Mouse (Mus musculus): ENCODE measurements at regions not wholly inside any gene's neighbourhood (a gene's known extent, or its start where the extent isn't known, plus 50 kb on each side); places are given as distances from the start of the nearest gene placed in this dataset.

DNA sequence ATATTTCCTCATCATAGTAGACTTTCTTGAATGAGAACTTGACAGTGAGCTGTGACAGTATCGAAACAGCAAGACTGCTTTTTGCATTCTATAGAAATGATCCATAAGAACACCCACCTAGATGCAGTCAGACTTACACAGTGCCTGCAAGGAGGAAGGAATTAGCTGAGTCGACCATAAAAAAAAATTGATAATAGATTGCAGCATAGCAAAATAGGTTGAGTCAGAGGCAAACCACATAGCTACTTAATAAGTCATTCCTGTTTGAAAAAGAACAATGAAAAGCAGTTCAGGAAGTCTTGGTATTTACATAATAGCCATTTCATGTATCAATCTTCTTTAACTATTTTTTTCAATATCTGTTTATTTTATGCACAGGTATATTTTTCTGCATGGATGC lies 591.9 kb upstream of the C030005K15Rik start:
- H3K4me1 ChIP-seq (ENCODE audit: control insufficient read depth, insufficient read depth, low read length) = no peaks in the 10 kb centered on the region
- no peak overlapping the region for H3K4me2 ChIP-seq (ENCODE audit: low read depth, low read length)
- H3K9me3 ChIP-seq (ENCODE audit: control insufficient read depth, low read length) = no peaks in the 10 kb centered on the region
- H3K4me3 ChIP-seq (ENCODE audit: low read length) = no peak overlapping the region
- no peak for ATAC-seq
- no peaks in the 10 kb centered on the region for H3K36me3 ChIP-seq (ENCODE audit: control insufficient read depth, insufficient read depth, low read length)
- H3K9ac ChIP-seq (ENCODE audit: low read depth, low read length) = no peak overlapping the region
- no peak overlapping the region for H3K27ac ChIP-seq (ENCODE audit: low read length)
- no peaks in the 10 kb centered on the region for H3K27me3 ChIP-seq (replicated peaks; ENCODE audit: control insufficient read depth, insufficient read depth, low read length)
- 76% methylated on average over 2 of the region's 2 CpGs for WGBS

DNA sequence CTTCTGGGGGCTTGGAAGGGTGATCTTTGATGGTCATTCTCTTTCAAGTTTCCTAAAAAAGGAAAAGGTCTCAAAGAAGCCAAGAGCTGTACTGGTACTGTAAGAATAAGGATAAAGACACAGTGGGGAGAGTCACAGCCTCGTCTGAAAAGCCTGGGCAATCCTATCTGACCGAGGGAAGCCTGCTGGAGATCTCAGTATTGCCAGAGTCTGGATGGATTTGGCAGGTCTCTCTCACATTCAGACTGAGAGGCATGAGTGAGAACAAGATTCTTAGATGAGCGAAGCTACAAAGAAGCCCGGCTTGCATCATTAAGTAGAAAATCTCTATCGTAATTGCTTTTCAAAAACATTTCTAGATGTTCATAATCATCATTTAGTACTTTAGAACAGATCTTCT lies 590.4 kb upstream of the Atp2b1 start:
- Histone ChIP-seq H3K4me2 (ENCODE audit: low read depth, low read length) (no peak overlapping the region), H3K27me3 (replicated peaks; ENCODE audit: control insufficient read depth, insufficient read depth, low read length) (no peaks in the 10 kb centered on the region), H3K36me3 (ENCODE audit: control insufficient read depth, insufficient read depth, low read length) (no peaks in the 10 kb centered on the region), H3K9ac (ENCODE audit: low read depth, low read length) (no peak overlapping the region), H3K4me3 (ENCODE audit: low read length) (no peak overlapping the region), H3K27ac (ENCODE audit: low read length) (no peak overlapping the region), H3K9me3 (ENCODE audit: control insufficient read depth, low read length) (no peaks in the 10 kb centered on the region), H3K4me1 (ENCODE audit: control insufficient read depth, insufficient read depth, low read length) (no peaks in the 10 kb centered on the region)
- 90% methylated on average over 5 of the region's 5 CpGs for WGBS
- no peak for ATAC-seq

DNA sequence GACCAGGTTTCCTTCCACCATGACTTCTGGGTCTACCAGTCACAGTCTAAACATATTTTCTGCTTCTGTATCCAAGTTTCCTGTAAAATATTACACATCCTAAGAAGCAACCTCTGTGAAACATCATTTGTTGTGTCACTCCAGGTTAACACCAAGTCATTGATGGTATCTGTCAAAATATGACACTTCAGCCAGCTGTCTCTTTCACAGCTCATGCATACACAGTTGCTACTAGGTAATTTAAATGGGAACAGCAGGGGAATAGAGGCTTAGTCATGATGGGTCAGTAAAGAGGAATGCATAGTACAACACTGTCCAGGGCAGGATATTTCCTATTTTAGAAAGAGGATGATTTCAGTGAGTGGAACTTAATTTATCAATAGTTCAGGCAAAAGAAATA lies 589.6 kb upstream of the Atp2b1 start:
- no peak overlapping the region for H3K27ac ChIP-seq (ENCODE audit: low read length)
- H3K9ac ChIP-seq (ENCODE audit: low read depth, low read length) = no peak overlapping the region
- H3K9me3 ChIP-seq (ENCODE audit: control insufficient read depth, low read length) = no peaks in the 10 kb centered on the region
- H3K4me1 ChIP-seq (ENCODE audit: control insufficient read depth, insufficient read depth, low read length) = no peaks in the 10 kb centered on the region
- no peak overlapping the region for H3K4me2 ChIP-seq (ENCODE audit: low read depth, low read length)
- no peaks in the 10 kb centered on the region for H3K27me3 ChIP-seq (replicated peaks; ENCODE audit: control insufficient read depth, insufficient read depth, low read length)
- no peaks in the 10 kb centered on the region for H3K36me3 ChIP-seq (ENCODE audit: control insufficient read depth, insufficient read depth, low read length)
- ATAC-seq = no peak
- H3K4me3 ChIP-seq (ENCODE audit: low read length) = no peak overlapping the region

DNA sequence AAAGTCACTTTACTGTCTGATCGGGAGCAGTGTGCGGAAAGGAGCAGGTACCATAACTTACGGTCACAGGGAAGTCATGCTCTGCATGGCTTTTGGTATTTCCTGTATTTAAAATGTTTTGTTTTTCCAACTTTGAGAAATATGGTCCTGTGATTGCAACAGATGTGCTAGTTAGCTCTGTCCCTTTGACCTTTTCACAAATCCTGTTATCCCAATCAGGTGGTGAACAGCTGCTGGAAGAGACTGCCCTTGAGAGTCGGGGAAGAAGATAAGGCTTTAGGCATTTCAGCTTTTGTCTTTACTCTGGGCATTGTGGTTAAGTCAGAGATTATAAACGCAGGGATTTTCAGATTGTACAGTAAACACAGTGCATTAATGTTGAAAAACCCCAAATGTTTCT lies 588.5 kb upstream of the Atp2b1 start:
- 61% methylated on average over 5 of the region's 5 CpGs for WGBS
- ATAC-seq = no peak
- no peak overlapping the region for H3K4me2 ChIP-seq (ENCODE audit: low read depth, low read length)
- H3K27me3 ChIP-seq (replicated peaks; ENCODE audit: control insufficient read depth, insufficient read depth, low read length) = no peaks in the 10 kb centered on the region
- no peaks in the 10 kb centered on the region for H3K4me1 ChIP-seq (ENCODE audit: control insufficient read depth, insufficient read depth, low read length)
- H3K36me3 ChIP-seq (ENCODE audit: control insufficient read depth, insufficient read depth, low read length) = no peaks in the 10 kb centered on the region
- no peaks in the 10 kb centered on the region for H3K9me3 ChIP-seq (ENCODE audit: control insufficient read depth, low read length)
- no peak overlapping the region for H3K4me3 ChIP-seq (ENCODE audit: low read length)
- no peak overlapping the region for H3K27ac ChIP-seq (ENCODE audit: low read length)
- no peak overlapping the region for H3K9ac ChIP-seq (ENCODE audit: low read depth, low read length)

DNA sequence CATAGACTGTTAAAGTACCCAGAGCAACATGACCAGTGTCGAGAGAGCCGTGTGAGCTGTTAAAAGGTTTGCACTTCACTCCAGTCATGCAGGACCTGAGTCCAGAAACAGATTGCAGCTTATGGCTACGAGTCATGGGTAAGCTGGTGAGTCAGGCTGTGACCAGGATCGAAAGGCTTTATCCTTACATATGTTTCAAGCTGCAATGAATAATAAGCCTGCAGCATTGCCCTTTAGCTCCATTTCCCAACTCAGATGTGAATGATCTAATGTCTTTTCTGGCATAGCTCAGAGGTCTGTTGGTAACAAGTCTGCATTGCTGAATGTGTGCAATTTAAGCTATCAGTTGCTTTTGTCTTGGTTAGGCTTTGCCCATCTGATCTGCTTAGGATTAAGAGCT lies 581.5 kb upstream of the Atp2b1 start:
- 72% methylated on average over 4 of the region's 4 CpGs for WGBS
- H3K4me3 ChIP-seq (ENCODE audit: low read length) = no peak overlapping the region
- H3K27ac ChIP-seq (ENCODE audit: low read length) = no peak overlapping the region
- no peak for ATAC-seq
- no peak overlapping the region for H3K9ac ChIP-seq (ENCODE audit: low read depth, low read length)
- no peak overlapping the region for H3K4me2 ChIP-seq (ENCODE audit: low read depth, low read length)
- H3K27me3 ChIP-seq (replicated peaks; ENCODE audit: control insufficient read depth, insufficient read depth, low read length) = no peaks in the 10 kb centered on the region
- H3K36me3 ChIP-seq (ENCODE audit: control insufficient read depth, insufficient read depth, low read length) = no peaks in the 10 kb centered on the region
- no peaks in the 10 kb centered on the region for H3K4me1 ChIP-seq (ENCODE audit: control insufficient read depth, insufficient read depth, low read length)
- no peaks in the 10 kb centered on the region for H3K9me3 ChIP-seq (ENCODE audit: control insufficient read depth, low read length)

DNA sequence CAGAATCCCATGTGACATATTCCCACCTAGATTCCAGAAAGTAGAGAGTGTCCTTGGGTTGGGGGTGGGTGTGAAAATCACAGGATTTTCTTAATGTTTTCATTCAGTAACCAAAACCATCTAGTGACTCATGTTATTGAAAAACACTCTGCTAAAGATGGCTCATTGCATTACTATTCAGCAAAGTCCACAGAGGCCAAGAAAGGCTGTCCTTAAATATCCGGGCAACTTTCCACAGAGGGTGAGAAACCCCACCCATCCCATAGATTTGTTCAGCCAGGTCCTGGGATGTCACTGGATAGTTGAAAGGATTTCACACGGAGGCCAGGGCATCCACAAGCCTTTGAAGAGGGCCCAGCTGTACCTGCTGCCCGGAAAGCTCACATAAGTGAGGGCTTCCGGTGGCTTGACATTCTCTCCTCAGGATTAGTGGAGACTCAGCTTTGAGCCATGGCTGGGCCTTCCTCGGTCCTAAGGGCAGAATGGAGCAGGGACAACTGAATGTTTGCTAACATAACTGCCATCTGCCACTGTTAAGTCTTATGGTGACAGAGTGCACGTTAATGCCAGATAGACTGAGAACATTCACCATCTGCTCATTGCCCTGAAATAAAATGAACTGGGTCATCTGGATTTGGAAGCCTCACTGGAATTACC lies 580.7 kb upstream of the Atp2b1 start:
- no peak overlapping the region for H3K27ac ChIP-seq (ENCODE audit: low read length)
- H3K9ac ChIP-seq (ENCODE audit: low read depth, low read length) = no peak overlapping the region
- no peak overlapping the region for H3K4me3 ChIP-seq (ENCODE audit: low read length)
- no peak for ATAC-seq
- no peaks in the 10 kb centered on the region for H3K9me3 ChIP-seq (ENCODE audit: control insufficient read depth, low read length)
- WGBS = 65% methylated on average over 6 of the region's 6 CpGs
- no peak overlapping the region for H3K4me2 ChIP-seq (ENCODE audit: low read depth, low read length)
- H3K27me3 ChIP-seq (replicated peaks; ENCODE audit: control insufficient read depth, insufficient read depth, low read length) = no peaks in the 10 kb centered on the region
- no peaks in the 10 kb centered on the region for H3K4me1 ChIP-seq (ENCODE audit: control insufficient read depth, insufficient read depth, low read length)
- H3K36me3 ChIP-seq (ENCODE audit: control insufficient read depth, insufficient read depth, low read length) = no peaks in the 10 kb centered on the region

DNA sequence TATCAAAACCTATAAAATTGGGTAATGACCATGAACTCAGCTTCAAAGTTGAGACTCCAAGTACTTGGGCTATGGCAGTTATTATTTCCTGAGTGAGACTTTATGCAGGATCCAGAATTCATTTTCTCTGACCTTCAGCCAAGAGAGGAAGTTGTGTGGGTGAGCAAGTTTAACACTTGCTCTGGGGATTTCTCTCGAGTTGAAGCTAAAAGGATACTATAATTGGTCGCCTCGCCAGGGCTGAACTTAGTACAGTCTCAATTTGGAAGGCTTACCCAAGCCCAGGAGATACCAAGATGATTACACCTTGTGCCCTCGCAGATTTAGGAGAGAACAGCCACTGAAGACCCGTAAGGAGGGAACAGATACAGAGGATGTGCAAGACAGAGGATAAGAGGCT lies 570.4 kb upstream of the Atp2b1 start:
- Histone ChIP-seq H3K27me3 (replicated peaks; ENCODE audit: control insufficient read depth, insufficient read depth, low read length) (no peaks in the 10 kb centered on the region), H3K4me3 (ENCODE audit: low read length) (no peak overlapping the region), H3K4me2 (ENCODE audit: low read depth, low read length) (no peak overlapping the region), H3K9ac (ENCODE audit: low read depth, low read length) (no peak overlapping the region), H3K36me3 (ENCODE audit: control insufficient read depth, insufficient read depth, low read length) (no peaks in the 10 kb centered on the region), H3K4me1 (ENCODE audit: control insufficient read depth, insufficient read depth, low read length) (no peaks in the 10 kb centered on the region), H3K9me3 (ENCODE audit: control insufficient read depth, low read length) (no peaks in the 10 kb centered on the region), H3K27ac (ENCODE audit: low read length) (no peak overlapping the region)
- no peak for ATAC-seq
- 82% methylated on average over 5 of the region's 5 CpGs for WGBS

DNA sequence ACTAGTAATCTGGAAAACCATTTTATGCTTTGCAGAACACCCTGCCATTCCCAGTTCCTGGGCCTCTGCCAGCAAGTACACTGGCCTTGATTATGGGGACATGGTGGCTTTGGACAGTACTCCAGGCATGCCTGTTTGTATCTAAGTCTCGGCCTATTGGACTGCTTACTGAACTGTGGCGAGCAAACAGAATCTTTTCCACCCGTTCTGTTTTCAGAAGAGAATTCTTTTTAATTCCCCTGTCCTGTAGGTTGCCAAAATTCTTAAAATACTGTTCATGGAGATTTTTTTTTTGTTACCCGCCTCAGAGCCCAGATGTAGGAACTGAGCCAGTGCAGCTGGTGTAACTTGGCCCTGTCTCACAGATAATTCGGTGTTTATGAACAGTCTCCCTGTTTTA lies 564.7 kb upstream of the Atp2b1 start:
- 47% methylated on average over 5 of the region's 5 CpGs for WGBS
- Histone ChIP-seq H3K4me1 (ENCODE audit: control insufficient read depth, insufficient read depth, low read length) (no peaks in the 10 kb centered on the region), H3K4me2 (ENCODE audit: low read depth, low read length) (no peak overlapping the region), H3K36me3 (ENCODE audit: control insufficient read depth, insufficient read depth, low read length) (no peaks in the 10 kb centered on the region), H3K27ac (ENCODE audit: low read length) (0 out of 2 replicates have a peak overlapping the region, but pooled peaks have one; percentile 17), H3K9me3 (ENCODE audit: control insufficient read depth, low read length) (no peaks in the 10 kb centered on the region), H3K27me3 (replicated peaks; ENCODE audit: control insufficient read depth, insufficient read depth, low read length) (no peaks in the 10 kb centered on the region), H3K9ac (ENCODE audit: low read depth, low read length) (no peak overlapping the region), H3K4me3 (ENCODE audit: low read length) (no peak overlapping the region)
- no peak for ATAC-seq

DNA sequence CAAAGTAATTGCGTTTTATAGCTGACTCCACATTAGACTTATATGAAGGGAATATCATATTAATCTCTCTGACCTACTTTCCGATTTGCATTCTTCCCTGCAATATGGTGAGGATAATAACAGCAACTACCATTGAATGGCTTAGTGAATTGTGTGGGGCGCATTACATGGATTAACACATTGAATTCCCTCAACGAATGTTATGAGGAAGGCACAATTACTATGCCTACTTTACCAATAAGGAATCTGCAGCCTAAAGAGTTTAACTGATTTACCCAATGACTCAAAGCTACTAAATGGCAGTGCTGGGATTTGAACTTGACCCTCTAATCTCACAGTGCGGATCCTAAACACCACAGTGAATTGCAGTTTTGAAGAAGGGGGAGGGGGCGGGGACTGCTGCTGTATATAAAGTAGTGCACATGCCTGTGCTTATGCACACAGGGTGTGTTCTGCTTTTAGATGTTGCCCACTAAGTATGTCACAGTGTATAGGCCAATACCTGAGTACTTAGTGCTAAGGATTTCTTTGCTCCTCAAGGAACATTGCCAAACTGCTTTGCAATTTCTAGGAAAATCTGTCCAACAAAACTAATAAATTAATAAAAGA lies 563.8 kb upstream of the Atp2b1 start:
- H3K4me2 ChIP-seq (ENCODE audit: low read depth, low read length) = no peak overlapping the region

DNA sequence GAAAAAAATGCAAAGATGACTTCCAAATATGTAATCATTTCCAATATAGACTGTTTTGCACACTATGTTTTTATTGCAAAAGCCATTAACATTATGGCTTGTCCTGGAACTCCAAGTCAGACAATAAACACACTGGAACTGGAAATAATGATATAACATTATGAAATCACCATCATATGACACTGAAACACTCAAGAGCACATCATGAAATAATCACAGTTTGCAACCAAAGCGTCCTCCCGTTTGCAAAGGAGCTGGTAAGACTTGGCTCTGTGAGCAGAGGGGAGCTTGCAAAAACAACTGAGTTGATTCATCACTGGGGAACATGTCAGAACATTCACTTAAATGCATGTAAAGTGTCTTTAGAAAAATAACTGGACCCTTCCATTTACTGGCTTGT lies 562.1 kb upstream of the Atp2b1 start:
- Histone ChIP-seq H3K27ac (ENCODE audit: low read length) (no peak overlapping the region), H3K9me3 (ENCODE audit: control insufficient read depth, low read length) (no peaks in the 10 kb centered on the region), H3K36me3 (ENCODE audit: control insufficient read depth, insufficient read depth, low read length) (no peaks in the 10 kb centered on the region), H3K27me3 (replicated peaks; ENCODE audit: control insufficient read depth, insufficient read depth, low read length) (no peaks in the 10 kb centered on the region), H3K4me1 (ENCODE audit: control insufficient read depth, insufficient read depth, low read length) (no peaks in the 10 kb centered on the region), H3K4me3 (ENCODE audit: low read length) (no peak overlapping the region), H3K4me2 (ENCODE audit: low read depth, low read length) (no peak overlapping the region), H3K9ac (ENCODE audit: low read depth, low read length) (no peak overlapping the region)
- ATAC-seq = no peak
- 69% methylated on average over 2 of the region's 2 CpGs for WGBS

More for the DNA sequence above, 563.8 kb upstream of the Atp2b1 start:
- 91% methylated on average over 6 of the region's 6 CpGs for WGBS
- Histone ChIP-seq H3K9ac (ENCODE audit: low read depth, low read length) (no peak overlapping the region), H3K9me3 (ENCODE audit: control insufficient read depth, low read length) (no peaks in the 10 kb centered on the region), H3K36me3 (ENCODE audit: control insufficient read depth, insufficient read depth, low read length) (no peaks in the 10 kb centered on the region), H3K4me1 (ENCODE audit: control insufficient read depth, insufficient read depth, low read length) (no peaks in the 10 kb centered on the region), H3K27ac (ENCODE audit: low read length) (no peak overlapping the region), H3K27me3 (replicated peaks; ENCODE audit: control insufficient read depth, insufficient read depth, low read length) (no peaks in the 10 kb centered on the region), H3K4me3 (ENCODE audit: low read length) (no peak overlapping the region)
- no peak for ATAC-seq

Data from intestine, embryonic 16.5 days (tissue).